Mouse (Mus musculus) embryonic fibroblast, embryonic 13.5 days (primary cell): ENCODE results near the gene Grin2a.

Source experiments
- CTCF ChIP-seq: IDR thresholded peaks from 2 replicates; pipeline ENCODE4 v1.5.1; 2011; ENCODE audit warnings: mild to moderate bottlenecking, control low read depth, low read length, moderate library complexity, borderline replicate concordance; ENCODE audit not compliant: insufficient read depth
- POLR2A ChIP-seq: IDR thresholded peaks from 2 replicates; pipeline ENCODE4 v1.6.1; 2011; ENCODE audit warnings: low read depth, mild to moderate bottlenecking, control low read depth, low read length, moderate library complexity

GRCm38 (mm10) chr16:9900996-9901395 lies 94.4 kb downstream of the Grin2a start:
- TF ChIP-seq POLR2A (no peak), CTCF (no peak)
